Mouse (Mus musculus): ENCODE measurements around the gene Sys1.

GRCm38 (mm10) chr2:164522280-164522679 is 65.5 kb downstream of the Sys1 start:
- TF ChIP-seq EP300 (IDR thresholded peaks at IDR 0.05; ENCODE audit: low read depth) (no peak), CTCF (IDR thresholded peaks at IDR 0.05; ENCODE audit: low read depth) (no peak)
